Mouse (Mus musculus) forebrain, embryonic 16.5 days (tissue): Measurements from ENCODE around the gene Rnf7. TPM values are rescaled to one million over a fixed set of nuclear protein-coding genes. Genes with fewer than 3 reads are reported as not detected.
A peak's percentile ranks its signal among the peaks of the same experiment; 100 is the strongest.
"Not testable (repeated sequence)": the region's sequence is repeated elsewhere in the genome, so short reads cannot be mapped to it uniquely, and the experiment has no call there.

Experiments
- ATAC-seq: fragments of 200-750 bp; cut with Nextera tagmentation; 2 replicates; pipeline ENCODE4 v1.8.0; 2017; ENCODE audit warnings: mild to moderate bottlenecking, moderate library complexity
- H3K27ac ChIP-seq: fragments of 300-500 bp; sonication (generic); 2 replicates; pipeline ENCODE4 v1.5.1; 2014; ENCODE audit warnings: low read length, control low read depth
- H3K27me3 ChIP-seq: fragments of 300-500 bp; sonication (generic); replicated peaks from 2 replicates; pipeline ENCODE4 v1.6.1; 2014; ENCODE audit warnings: low read length; ENCODE audit not compliant: control insufficient read depth, insufficient read depth
- H3K36me3 ChIP-seq: fragments of 300-500 bp; sonication (generic); 2 replicates; pipeline ENCODE4 v1.6.1; 2014; ENCODE audit not compliant: control insufficient read depth, insufficient read depth
- H3K4me1 ChIP-seq: fragments of 300-500 bp; sonication (generic); replicated peaks from 2 replicates; pipeline ENCODE4 v1.6.1; 2014; ENCODE audit warnings: low read length; ENCODE audit not compliant: control insufficient read depth, insufficient read depth
- H3K4me2 ChIP-seq: fragments of 300-500 bp; sonication (generic); 2 replicates; pipeline ENCODE4 v1.6.1; 2014; ENCODE audit warnings: mild to moderate bottlenecking, low read length, control low read depth
- H3K4me3 ChIP-seq: fragments of 300-500 bp; sonication (generic); replicated peaks from 2 replicates; pipeline ENCODE4 v1.5.1; 2014; ENCODE audit warnings: mild to moderate bottlenecking, low read length, control low read depth
- H3K9ac ChIP-seq: fragments of 300-500 bp; sonication (generic); replicated peaks from 2 replicates; pipeline ENCODE4 v1.6.1; 2014; ENCODE audit warnings: low read depth, low read length, control low read depth
- H3K9me3 ChIP-seq: fragments of 300-500 bp; sonication (generic); 2 replicates; pipeline ENCODE4 v1.6.1; 2016; ENCODE audit warnings: low read length; ENCODE audit not compliant: control insufficient read depth
- WGBS: fragments of 180-500 bp; shearing (Covaris S2); extraction: QIAGEN DNeasy Blood & Tissue Kit; methylation state at CpG from one replicate; pipeline ENCODE4 v1.1.7; 2014; 5-methylcytosine and 5-hydroxymethylcytosine counted together
- polyA plus RNA-seq: library from polyadenylated mRNA; unstranded; fragments of >200 nt; fragmentation: Nextera tagmentation; extraction: Ambion mirVana; gene quantifications from 2 replicates; pipeline ENCODE4 v1.2.1, GENCODE M21; 2015

The Rnf7 gene
- polyA plus RNA-seq, 1 experiment from 2014 or later, result 179 TPM

- H3K27me3 ChIP-seq, result no peaks in the 10 kb centered on the region
- H3K36me3 ChIP-seq, result no peaks in the 10 kb centered on the region
- no peak overlapping the region for H3K4me3 ChIP-seq
- H3K4me1 ChIP-seq, result no peaks in the 10 kb centered on the region
- no peak overlapping the region for H3K27ac ChIP-seq
- H3K9me3 ChIP-seq, result no peaks in the 10 kb centered on the region
- 71% methylated on average over 3 of the region's 3 CpGs for WGBS
- no peak for ATAC-seq
- H3K9ac ChIP-seq, result no peak overlapping the region
- no peak overlapping the region for H3K4me2 ChIP-seq
These were observed 4.6 kb upstream of the Rnf7 start for GRCm38 (mm10) chr9:96483028-96483427.

- Histone ChIP-seq H3K9me3 (no peaks in the 10 kb centered on the region), H3K4me2 (no peak overlapping the region), H3K4me3 (no peak overlapping the region), H3K27ac (no peak overlapping the region), H3K9ac (no peak overlapping the region), H3K36me3 (peaks cover 4% of the 10 kb centered on the region; the same call in 1 of the 2 replicates), H3K27me3 (no peaks in the 10 kb centered on the region), H3K4me1 (peaks cover 11% of the 10 kb centered on the region)
- WGBS, result 79% methylated on average over 3 of the region's 3 CpGs
- ATAC-seq, result no peak
These were observed 6.1 kb downstream of the Rnf7 start for GRCm38 (mm10) chr9:96472356-96472755.

GRCm38 (mm10) chr9:96471681-96472080 lies 6.8 kb downstream of the Rnf7 start:
- 68% methylated on average over 4 of the region's 4 CpGs for WGBS
- H3K36me3 ChIP-seq, H3K9ac ChIP-seq, H3K4me1 ChIP-seq, ATAC-seq, H3K27me3 ChIP-seq, H3K4me2 ChIP-seq, H3K4me3 ChIP-seq, H3K9me3 ChIP-seq, H3K27ac ChIP-seq: not testable (repeated sequence)

- Histone ChIP-seq H3K36me3 (peaks cover 4% of the 10 kb centered on the region; the same call in 1 of the 2 replicates), H3K9ac (no peak overlapping the region), H3K4me2 (no peak overlapping the region), H3K4me3 (no peak overlapping the region), H3K27me3 (no peaks in the 10 kb centered on the region), H3K9me3 (no peaks in the 10 kb centered on the region), H3K27ac (no peak overlapping the region), H3K4me1 (no peaks in the 10 kb centered on the region)
- 93% methylated on average over 8 of the region's 8 CpGs for WGBS
- ATAC-seq, result no peak
These were observed 8.1 kb downstream of the Rnf7 start for GRCm38 (mm10) chr9:96470266-96470974.

GRCm38 (mm10) chr9:96469556-96470265 lies 8.8 kb downstream of the Rnf7 start:
- H3K36me3 ChIP-seq, result peaks cover 6% of the 10 kb centered on the region; the same call in 1 of the 2 replicates
- no peak overlapping the region for H3K27ac ChIP-seq
- H3K27me3 ChIP-seq, result no peaks in the 10 kb centered on the region
- no peaks in the 10 kb centered on the region for H3K4me1 ChIP-seq
- H3K4me2 ChIP-seq, result no peak overlapping the region
- no peak for ATAC-seq
- H3K4me3 ChIP-seq, result no peak overlapping the region
- no peaks in the 10 kb centered on the region for H3K9me3 ChIP-seq
- H3K9ac ChIP-seq, result no peak overlapping the region
- 75% methylated on average over 8 of the region's 8 CpGs for WGBS

GRCm38 (mm10) chr9:96463708-96464107 lies 14.8 kb downstream of the Rnf7 start:
- no peak overlapping the region for H3K4me2 ChIP-seq
- H3K9ac ChIP-seq, result no peak overlapping the region
- WGBS, result 69% methylated on average over 10 of the region's 10 CpGs
- H3K4me3 ChIP-seq, result no peak overlapping the region
- ATAC-seq, result no peak
- H3K27ac ChIP-seq, result no peak overlapping the region
- H3K27me3 ChIP-seq, result no peaks in the 10 kb centered on the region
- no peaks in the 10 kb centered on the region for H3K9me3 ChIP-seq
- 0 out of 2 replicates have a peak, but pooled peaks cover 2% of the 10 kb centered on the region for H3K36me3 ChIP-seq
- H3K4me1 ChIP-seq, result no peaks in the 10 kb centered on the region

GRCm38 (mm10) chr9:96461607-96462006 lies 16.9 kb downstream of the Rnf7 start:
- no peak overlapping the region for H3K4me3 ChIP-seq
- no peak overlapping the region for H3K9ac ChIP-seq
- no peaks in the 10 kb centered on the region for H3K4me1 ChIP-seq
- H3K27me3 ChIP-seq, result no peaks in the 10 kb centered on the region
- WGBS, result 59% methylated on average over 1 of the region's 1 CpGs
- 0 out of 2 replicates have a peak, but pooled peaks cover 2% of the 10 kb centered on the region for H3K36me3 ChIP-seq
- no peak overlapping the region for H3K4me2 ChIP-seq
- ATAC-seq, result no peak
- no peak overlapping the region for H3K27ac ChIP-seq
- no peaks in the 10 kb centered on the region for H3K9me3 ChIP-seq

- H3K4me3 ChIP-seq, result no peak overlapping the region
- no peaks in the 10 kb centered on the region for H3K9me3 ChIP-seq
- H3K9ac ChIP-seq, result no peak overlapping the region
- H3K27ac ChIP-seq, result no peak overlapping the region
- 23% methylated on average over 10 of the region's 10 CpGs for WGBS
- ATAC-seq, result peak; percentile 35; the same call in 1 of the 2 replicates
- no peaks in the 10 kb centered on the region for H3K27me3 ChIP-seq
- 0 out of 2 replicates have a peak, but pooled peaks cover 2% of the 10 kb centered on the region for H3K36me3 ChIP-seq
- no peak overlapping the region for H3K4me2 ChIP-seq
- no peaks in the 10 kb centered on the region for H3K4me1 ChIP-seq
These were observed 18.2 kb downstream of the Rnf7 start for GRCm38 (mm10) chr9:96460117-96460865.

GRCm38 (mm10) chr9:96455618-96456017 lies 22.9 kb downstream of the Rnf7 start:
- no peaks in the 10 kb centered on the region for H3K27me3 ChIP-seq
- H3K36me3 ChIP-seq, result no peaks in the 10 kb centered on the region
- H3K4me3 ChIP-seq, result no peak overlapping the region
- H3K4me1 ChIP-seq, result no peaks in the 10 kb centered on the region
- H3K27ac ChIP-seq, result no peak overlapping the region
- H3K9ac ChIP-seq, result no peak overlapping the region
- 19% methylated on average over 8 of the region's 8 CpGs for WGBS
- ATAC-seq, result peak; percentile 54; the same call in 1 of the 2 replicates
- H3K4me2 ChIP-seq, result no peak overlapping the region
- no peaks in the 10 kb centered on the region for H3K9me3 ChIP-seq
